Mouse (Mus musculus): ENCODE measurements around the gene Fbxo39.

Fbxo39 gene

DNA sequence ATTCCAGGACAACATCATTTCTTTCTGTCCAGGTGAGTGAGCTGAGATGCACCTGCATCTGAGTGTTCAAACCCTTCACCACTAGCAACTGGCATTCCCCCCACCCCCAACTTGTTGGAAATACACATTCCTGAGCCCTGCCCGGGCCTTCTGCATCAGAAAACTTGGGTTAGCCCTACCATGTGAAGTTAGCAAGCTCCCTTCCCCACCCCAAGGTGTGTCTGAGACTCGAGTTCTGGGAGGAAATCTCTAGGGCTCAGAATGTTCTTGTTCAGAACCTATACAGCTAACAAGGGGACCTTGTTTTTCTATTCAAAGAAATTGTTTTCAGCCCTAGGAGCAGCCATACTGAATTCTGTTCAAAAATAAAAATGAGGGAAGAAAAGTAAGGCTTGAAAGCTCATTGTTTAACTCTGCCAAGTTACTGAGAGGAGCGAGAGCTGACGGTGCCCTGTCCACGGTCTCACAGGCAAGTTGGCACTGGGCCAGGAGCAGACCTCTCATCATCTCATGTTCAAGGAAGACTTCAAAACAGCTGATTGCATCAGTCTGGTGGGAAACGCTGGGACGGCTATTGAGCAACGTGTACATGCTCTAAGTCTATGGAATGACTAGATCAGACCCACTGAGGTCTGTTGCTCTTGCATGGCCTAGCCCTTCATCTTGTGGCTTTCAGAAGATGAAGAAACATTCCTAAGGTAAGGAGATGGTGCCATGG, 49.4 kb downstream of the Fbxo39 start:
- DNase-seq (ENCODE audit: low spot score in 2 of 2): no peak

GRCm38 (mm10) chr11:72364526-72364925, 50.3 kb downstream of the Fbxo39 start:
- DNase-seq (ENCODE audit: low spot score in 2 of 2): no peak

GRCm38 (mm10) chr11:72366126-72366525, 51.9 kb downstream of the Fbxo39 start:
- no peak for DNase-seq (ENCODE audit: low spot score in 2 of 2)

DNA sequence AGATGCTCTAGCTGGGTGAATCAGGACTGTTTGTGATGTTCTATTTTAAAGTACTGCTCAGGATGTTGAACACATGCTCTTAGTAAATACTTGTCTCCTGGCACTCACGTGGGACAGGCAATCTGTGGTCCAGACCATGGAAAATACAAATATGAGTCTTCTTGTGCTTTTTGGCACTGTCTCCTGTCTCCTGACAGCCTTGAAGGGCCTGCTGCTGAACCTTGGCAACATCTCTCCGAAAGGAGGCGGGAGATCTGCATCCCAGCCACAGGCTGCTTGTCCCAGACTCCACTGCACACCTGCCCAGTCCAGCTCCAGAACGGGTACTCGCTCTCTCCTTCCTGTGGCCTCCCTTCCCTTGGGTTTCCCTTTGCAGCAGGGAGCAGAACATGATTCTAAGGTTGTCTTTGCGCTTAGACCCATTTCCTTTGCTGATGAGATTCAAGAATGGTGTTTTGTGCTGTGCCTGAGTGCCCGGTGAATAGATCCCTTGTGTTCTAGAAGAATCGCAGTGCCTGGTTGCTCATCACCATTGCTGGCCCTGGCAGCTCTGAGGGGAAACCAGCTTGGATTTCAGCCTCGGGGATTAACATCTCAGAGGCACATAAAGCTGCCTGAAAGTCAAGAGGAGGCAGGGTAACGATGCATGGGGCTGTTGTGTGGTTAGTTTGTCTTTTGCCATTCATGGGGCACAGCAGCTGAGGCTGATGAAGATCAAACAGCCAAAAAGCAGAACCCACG, 53.9 kb downstream of the Fbxo39 start:
- DNase-seq (ENCODE audit: low spot score in 2 of 2): no peak
